Mouse (Mus musculus): ENCODE data around the gene Zfyve1. TPM values are rescaled to one million over a fixed set of nuclear protein-coding genes. Genes with fewer than 3 reads are reported as not detected.
A peak's percentile ranks its signal among the peaks of the same experiment; 100 is the strongest.
"Not testable (repeated sequence)": the region's sequence is repeated elsewhere in the genome, so short reads cannot be mapped to it uniquely, and the experiment has no call there.

Gene Zfyve1
- total RNA-seq (2021), result 10 to 100 TPM; 38.2 to 40.4 TPM
- long read RNA-seq, experiment 1, full-length matches to known transcripts, result 6 of 12 reads
- long read RNA-seq, experiment 1, partial matches to known transcripts, result 3 of 12 reads
- long read RNA-seq, experiment 1, other reads (novel, unspliced or antisense), result 3 of 12 reads
- long read RNA-seq, experiment 2, full-length matches to known transcripts, result 6 of 11 reads
- long read RNA-seq, experiment 2, partial matches to known transcripts, result 2 of 11 reads
- long read RNA-seq, experiment 2, other reads (novel, unspliced or antisense), result 3 of 11 reads

DNA sequence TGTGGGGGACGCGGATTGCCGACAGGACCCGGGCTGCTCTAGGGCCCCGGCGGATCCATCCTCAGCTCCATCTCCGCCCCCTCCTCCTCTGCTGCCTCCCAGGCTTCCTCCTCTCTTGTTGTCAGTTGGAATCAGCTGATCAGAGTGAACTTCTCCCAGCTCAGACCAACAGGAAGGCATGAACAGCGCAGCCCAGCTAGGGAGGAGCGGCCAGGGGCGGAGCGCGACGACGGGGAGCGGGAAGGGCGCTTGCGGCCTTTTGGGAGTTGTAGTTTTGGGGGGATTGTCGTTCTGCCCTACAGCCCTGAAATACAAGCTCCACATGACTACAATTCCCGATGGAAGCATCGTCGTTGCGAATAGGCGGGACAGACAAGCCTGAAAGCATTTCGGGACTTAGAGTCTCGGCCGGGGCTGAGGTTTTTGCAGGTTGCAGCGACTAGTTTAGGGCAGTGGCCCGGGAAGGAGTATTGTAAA, at the start of gene Zfyve1:
Gene Zfyve1, minus strand, starts transcription at position 198 of the 477 bp plus-strand sequence.
- intact Hi-C loops (cut with DNase I), result loop anchor here (10.0 kb wide), 1 partner anchor 48 kb away; no protein-coding TSS in a partner anchor
- peak; percentile 96 to 97 for DNase-seq (ENCODE audit: low spot score in 2 of 2)

- no peak for DNase-seq (ENCODE audit: low spot score in 2 of 2)
Observed at GRCm38 (mm10) chr12:83643116-83643515, 46.1 kb upstream of the Zfyve1 start.

DNA sequence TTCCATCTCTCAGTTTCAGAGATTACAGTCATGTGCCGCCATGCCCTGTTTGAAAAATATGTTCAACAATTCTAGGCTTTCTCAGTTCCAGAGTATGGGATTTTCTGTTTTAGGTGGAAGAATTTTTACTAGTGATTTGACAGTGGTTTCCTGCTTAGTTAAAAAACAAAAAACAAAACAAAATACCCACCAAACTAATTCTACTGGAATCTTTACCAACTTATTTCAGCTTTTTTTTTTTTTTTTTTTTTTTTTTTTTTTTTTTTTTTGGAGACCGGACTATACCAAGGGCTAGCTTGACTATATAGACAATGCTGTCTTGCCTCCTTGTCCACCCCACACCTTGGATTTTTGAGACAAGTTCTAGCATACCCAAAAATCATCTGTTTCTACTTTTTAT, 44.2 kb upstream of the Zfyve1 start:
- DNase-seq (ENCODE audit: low spot score in 2 of 2), result no peak
- intact Hi-C loops (cut with DNase I), result loop anchor here (10.0 kb wide), 1 partner anchor 46 kb away; the partner anchor contains the start of gene Zfyve1

More at GRCm38 (mm10) chr12:83643116-83643515, 46.1 kb upstream of the Zfyve1 start:
- intact Hi-C loops (cut with DNase I), result loop anchor here (10.0 kb wide), 1 partner anchor 48 kb away; the partner anchor contains the start of gene Zfyve1

- intact Hi-C loops (cut with DNase I), result no loop called here
- DNase-seq (ENCODE audit: low spot score in 2 of 2), result no peak
Observed at GRCm38 (mm10) chr12:83633807-83634206, 36.8 kb upstream of the Zfyve1 start.

- intact Hi-C loops (cut with DNase I), result no loop called here
- DNase-seq (ENCODE audit: low spot score in 2 of 2), result peak; percentile 25 to 41
Observed at GRCm38 (mm10) chr12:83632680-83633025, 35.6 kb upstream of the Zfyve1 start.

GRCm38 (mm10) chr12:83631743-83632679, 35.0 kb upstream of the Zfyve1 start:
- intact Hi-C loops (cut with DNase I), result no loop called here
- peak; percentile 97 to 99 for DNase-seq (ENCODE audit: low spot score in 2 of 2)

DNA sequence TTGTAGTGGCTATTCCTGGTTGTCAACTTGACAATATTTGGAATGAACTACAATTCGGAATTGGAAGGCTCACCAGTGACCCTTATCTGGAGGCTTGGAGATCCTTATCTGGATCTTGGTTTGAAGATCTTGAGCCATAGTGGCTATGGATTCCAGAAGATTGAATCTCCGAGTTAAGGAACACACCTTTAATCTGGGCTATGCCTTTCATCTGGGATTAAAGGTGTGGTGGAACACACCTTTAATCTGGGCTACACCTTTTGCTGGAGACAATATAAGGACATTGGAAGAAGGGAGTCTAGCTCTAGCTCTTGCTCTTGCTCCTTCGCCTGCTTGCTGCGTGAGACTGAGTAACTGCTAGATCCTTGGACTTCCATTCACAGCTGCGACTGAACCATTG, 33.9 kb upstream of the Zfyve1 start, which contains the start of gene Rbm25:
Gene Rbm25, plus strand, starts transcription at position 301 of the 400 bp plus-strand sequence.
- intact Hi-C loops (cut with DNase I); DNase-seq (ENCODE audit: low spot score in 2 of 2): not testable (repeated sequence)

DNA sequence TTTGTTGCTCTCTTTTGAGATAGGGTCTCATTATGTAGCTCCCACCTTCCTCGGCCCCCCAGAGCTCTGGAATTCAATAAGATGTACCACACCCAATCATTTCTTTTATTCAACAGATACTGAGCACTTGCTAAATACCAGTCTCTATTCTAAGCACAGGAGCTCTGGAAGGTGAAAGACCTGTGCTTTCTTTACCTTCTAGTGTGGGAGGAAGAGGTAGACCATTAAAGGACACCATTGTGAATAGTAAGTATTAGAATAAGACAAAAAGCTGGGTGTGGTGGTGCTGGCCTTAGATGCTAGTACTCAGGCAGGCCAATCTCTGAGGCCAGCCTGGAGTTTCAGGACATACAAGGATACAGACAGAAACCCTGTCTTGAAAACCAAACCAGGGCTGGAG, 27.3 kb upstream of the Zfyve1 start:
- intact Hi-C loops (cut with DNase I), result no loop called here
- DNase-seq (ENCODE audit: low spot score in 2 of 2), result no peak

DNA sequence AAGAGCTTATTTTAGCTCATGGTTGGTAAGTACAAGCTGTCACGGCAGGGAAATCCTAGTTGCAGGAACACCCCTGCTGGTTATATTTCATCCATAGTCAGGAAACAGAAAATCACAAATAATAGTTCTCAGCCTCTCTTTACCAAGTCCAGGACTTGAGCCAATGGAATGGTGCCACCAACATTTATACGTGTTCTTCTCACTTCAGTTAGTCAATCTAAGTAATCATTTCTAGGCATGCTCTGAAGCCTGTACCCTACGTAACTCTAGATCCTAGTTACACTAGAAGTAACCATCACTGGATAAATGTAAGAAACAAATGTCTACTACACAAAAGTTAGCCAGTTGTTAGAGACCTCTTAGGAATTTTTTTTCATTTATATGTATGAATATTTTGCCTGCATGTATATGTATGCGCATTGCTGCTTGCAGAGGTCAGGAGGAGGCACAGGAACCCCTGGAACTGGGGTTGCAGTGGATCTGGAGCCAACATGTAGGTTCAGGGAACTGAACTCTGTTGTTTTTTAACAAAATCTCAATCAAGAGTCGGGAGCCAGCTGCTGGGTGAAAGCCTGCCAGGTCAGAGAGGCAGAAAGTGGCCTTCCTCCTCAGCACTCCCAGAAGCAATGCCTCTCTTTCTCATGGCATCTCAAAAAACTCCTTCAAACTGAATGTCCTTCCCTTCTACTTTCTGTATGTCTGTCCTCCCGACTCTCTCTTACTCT, 25.2 kb upstream of the Zfyve1 start:
- DNase-seq (ENCODE audit: low spot score in 2 of 2), result no peak
- intact Hi-C loops (cut with DNase I), result no loop called here

GRCm38 (mm10) chr12:83620694-83621093, 23.7 kb upstream of the Zfyve1 start:
- DNase-seq (ENCODE audit: low spot score in 2 of 2); intact Hi-C loops (cut with DNase I): not testable (repeated sequence)

DNA sequence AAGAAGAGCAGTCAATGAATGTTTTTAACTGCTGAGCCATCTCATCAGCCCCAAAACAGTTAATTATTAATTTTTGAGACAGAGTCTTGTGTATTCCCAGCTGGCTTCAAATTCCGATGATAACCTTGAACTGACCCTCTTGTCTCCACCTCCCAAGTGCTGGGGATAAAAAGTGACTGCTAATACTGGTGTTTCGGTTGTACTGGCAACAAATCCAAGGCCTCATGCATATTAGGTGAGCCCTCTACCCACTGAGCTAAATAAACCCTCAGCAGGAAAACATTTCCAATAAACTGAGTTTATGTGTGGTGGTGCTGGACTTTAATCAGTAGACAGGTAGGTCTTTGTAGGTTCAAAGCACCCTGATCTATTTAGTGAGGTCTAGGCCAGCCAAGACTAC, 22.0 kb upstream of the Zfyve1 start:
- intact Hi-C loops (cut with DNase I), result no loop called here
- no peak for DNase-seq (ENCODE audit: low spot score in 2 of 2)

DNA sequence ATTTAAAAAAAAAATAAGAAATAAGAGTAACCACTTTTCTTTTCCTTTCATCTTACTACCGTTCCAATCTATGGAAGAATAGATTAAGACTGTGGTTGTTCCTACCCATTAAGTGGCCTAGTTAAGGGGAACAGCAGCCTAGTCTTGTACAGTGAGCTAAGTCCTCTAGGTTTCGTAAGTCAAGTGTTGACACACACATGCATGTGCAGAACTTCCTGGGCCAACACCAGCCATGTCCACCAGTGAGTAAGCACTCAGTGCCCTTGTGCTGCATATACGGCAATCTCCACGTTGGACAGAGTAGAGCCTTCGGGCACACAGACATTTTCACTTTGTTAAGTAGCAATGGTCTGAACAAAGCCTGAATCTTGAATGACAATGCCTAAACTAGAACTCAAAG, 20.2 kb upstream of the Zfyve1 start:
- DNase-seq (ENCODE audit: low spot score in 2 of 2), result no peak
- intact Hi-C loops (cut with DNase I), result no loop called here

DNA sequence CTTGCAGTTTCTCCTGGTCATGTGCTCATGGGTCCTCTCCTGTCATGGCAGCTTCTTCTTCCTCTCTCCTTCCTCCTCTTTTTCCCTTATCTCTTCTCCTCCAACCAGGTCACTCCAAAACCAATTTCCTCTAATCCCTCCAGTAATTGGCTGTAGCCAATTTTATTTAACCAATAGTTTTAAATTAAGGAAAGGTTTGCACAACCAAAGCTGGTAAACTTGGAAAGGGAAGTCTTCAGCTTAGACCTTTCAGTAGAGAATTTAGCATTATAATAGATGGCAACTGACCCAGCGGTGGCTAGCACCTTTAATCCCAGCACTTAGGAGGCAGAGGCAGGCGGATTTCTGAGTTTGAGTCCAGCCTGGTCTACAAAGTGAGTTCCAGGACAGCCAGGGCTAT, 9.4 kb upstream of the Zfyve1 start:
- DNase-seq (ENCODE audit: low spot score in 2 of 2); intact Hi-C loops (cut with DNase I): not testable (repeated sequence)

GRCm38 (mm10) chr12:83602285-83602684, 5.3 kb upstream of the Zfyve1 start:
- no peak for DNase-seq (ENCODE audit: low spot score in 2 of 2)
- intact Hi-C loops (cut with DNase I), result no loop called here

DNA sequence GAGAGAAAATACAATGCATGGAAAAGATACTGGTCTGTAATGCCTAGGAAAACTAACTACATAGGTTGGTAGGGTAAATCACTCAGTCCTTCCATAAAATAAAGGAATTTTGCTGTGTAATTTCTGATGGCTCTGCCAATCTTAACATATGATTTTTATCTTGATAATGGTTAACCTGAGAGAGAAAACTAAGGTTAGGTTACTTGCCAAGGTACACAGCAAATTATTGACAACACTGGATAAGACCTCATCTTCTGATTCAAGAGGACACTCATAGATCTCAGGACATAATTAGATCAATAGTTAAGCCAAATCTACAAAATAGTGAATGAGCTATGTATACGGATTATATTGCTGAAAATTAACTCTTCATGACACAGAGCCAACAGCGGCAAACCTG, 859 bp upstream of the Zfyve1 start:
- no peak for DNase-seq (ENCODE audit: low spot score in 2 of 2)
- intact Hi-C loops (cut with DNase I), result loop anchor here (10.0 kb wide), 1 partner anchor 47 kb away; no protein-coding TSS in a partner anchor

DNA sequence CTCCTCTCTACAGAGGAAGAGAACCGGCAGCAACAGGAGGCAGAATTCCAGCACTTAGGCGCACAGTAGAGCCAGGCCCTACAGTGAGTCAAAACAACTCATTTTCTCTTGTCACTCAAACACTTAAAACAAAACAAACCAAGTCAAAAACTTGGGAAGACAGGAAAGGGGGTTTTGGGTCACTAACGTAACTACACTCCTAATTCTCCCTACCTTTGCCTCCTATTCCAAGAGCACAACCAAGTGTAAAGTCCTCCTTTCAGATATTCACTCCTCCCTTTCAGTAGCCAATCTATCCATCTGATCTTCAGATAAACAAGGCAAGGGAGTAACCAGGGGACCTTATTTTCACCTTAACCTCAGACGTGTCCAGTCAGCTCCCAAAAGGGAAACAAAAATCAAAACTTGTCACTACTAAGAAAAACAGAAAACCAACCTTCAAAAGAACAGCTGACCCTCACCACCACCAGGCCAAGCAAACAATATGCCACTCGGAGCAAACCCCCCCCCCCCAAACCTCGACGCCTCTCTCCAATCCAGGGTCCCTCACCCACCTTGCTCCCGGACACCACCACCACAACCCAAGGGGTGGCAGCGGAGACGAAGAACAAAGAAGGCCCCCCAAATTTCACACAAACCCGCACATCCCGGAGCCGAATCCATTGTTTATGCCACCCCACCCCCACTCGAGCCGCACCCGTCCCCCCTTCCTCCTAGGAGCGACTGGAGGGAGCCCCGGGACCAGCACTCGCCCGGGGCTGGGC, 649 bp downstream of the Zfyve1 start:
- DNase-seq (ENCODE audit: low spot score in 2 of 2), result peak in 1 of 2 experiments; percentile 9
- intact Hi-C loops (cut with DNase I), result loop anchor here (10.0 kb wide), 1 partner anchor 48 kb away; no protein-coding TSS in a partner anchor

GRCm38 (mm10) chr12:83594454-83595040, 2.5 kb downstream of the Zfyve1 start:
- peak; percentile 26 to 40 for DNase-seq (ENCODE audit: low spot score in 2 of 2)
- intact Hi-C loops (cut with DNase I), result loop anchor here (10.0 kb wide), 1 partner anchor 50 kb away; no protein-coding TSS in a partner anchor
